Mouse (Mus musculus) neural tube, embryonic 14.5 days (tissue): Measurements from ENCODE around the gene H2-Eb1. TPM values are rescaled to one million over a fixed set of nuclear protein-coding genes. Genes with fewer than 3 reads are reported as not detected.

ENCODE experiments used
- ATAC-seq: fragments of 200-750 bp; cut with Nextera tagmentation; 2 replicates; pipeline ENCODE4 v1.8.0; 2017; ENCODE audit warnings: low read depth, mild to moderate bottlenecking, moderate TSS enrichment, moderate library complexity
- H3K27ac ChIP-seq: fragments of 300-500 bp; sonication (generic); 2 replicates; pipeline ENCODE4 v1.5.1; 2014; ENCODE audit warnings: low read depth, mild to moderate bottlenecking, control low read depth, low read length, moderate library complexity, mixed read lengths
- H3K27me3 ChIP-seq: fragments of 300-500 bp; sonication (generic); 2 replicates; pipeline ENCODE4 v1.6.1; 2014; ENCODE audit warnings: low read length; ENCODE audit not compliant: control insufficient read depth, insufficient read depth
- H3K36me3 ChIP-seq: fragments of 300-500 bp; sonication (generic); 2 replicates; pipeline ENCODE4 v1.6.1; 2014; ENCODE audit warnings: low read length, mixed read lengths; ENCODE audit not compliant: control insufficient read depth, insufficient read depth
- H3K4me1 ChIP-seq: fragments of 300-500 bp; sonication (generic); 2 replicates; pipeline ENCODE4 v1.6.1; 2014; ENCODE audit warnings: low read length; ENCODE audit not compliant: control insufficient read depth, insufficient read depth
- H3K4me2 ChIP-seq: fragments of 300-500 bp; sonication (generic); 2 replicates; pipeline ENCODE4 v1.6.1; 2014; ENCODE audit warnings: mild to moderate bottlenecking, low read depth, low read length, control low read depth
- H3K4me3 ChIP-seq: fragments of 300-500 bp; sonication (generic); 2 replicates; pipeline ENCODE4 v1.5.1; 2014; ENCODE audit warnings: low read depth, low read length, control low read depth, mixed read lengths
- H3K9ac ChIP-seq: fragments of 300-500 bp; sonication (generic); replicated peaks from 2 replicates; pipeline ENCODE4 v1.6.1; 2014; ENCODE audit warnings: low read depth, mild to moderate bottlenecking, control low read depth, low read length, mixed read lengths
- H3K9me3 ChIP-seq: fragments of 300-500 bp; sonication (generic); 2 replicates; pipeline ENCODE4 v1.6.1; 2016; ENCODE audit warnings: low read length; ENCODE audit not compliant: control insufficient read depth
- WGBS: fragments of 180-500 bp; shearing (Covaris S2); extraction: QIAGEN DNeasy Blood & Tissue Kit; methylation state at CpG from one replicate; pipeline ENCODE4 v1.1.7; 2014; 5-methylcytosine and 5-hydroxymethylcytosine counted together
- polyA plus RNA-seq: library from polyadenylated mRNA; unstranded; fragments of >200 nt; fragmentation: Nextera tagmentation; extraction: Ambion mirVana; gene quantifications from 2 replicates; pipeline ENCODE4 v1.2.1, GENCODE M21; 2014

H2-Eb1 gene
- polyA plus RNA-seq, 1 experiment from 2014 or later, result 3.5 TPM

- Histone ChIP-seq H3K27ac (no peak overlapping the region), H3K4me3 (no peak overlapping the region), H3K4me1 (peaks cover 7% of the 10 kb centered on the region; the same call in 1 of the 2 replicates), H3K27me3 (peaks cover 6% of the 10 kb centered on the region; the same call in 1 of the 2 replicates), H3K36me3 (no peaks in the 10 kb centered on the region), H3K4me2 (no peak overlapping the region), H3K9ac (no peak overlapping the region), H3K9me3 (no peaks in the 10 kb centered on the region)
- ATAC-seq, result no peak
- WGBS, result 76% methylated on average over 2 of the region's 2 CpGs
These were observed 37.4 kb upstream of the H2-Eb1 start for GRCm38 (mm10) chr17:34268262-34268661.

- ATAC-seq, result no peak
- Histone ChIP-seq H3K27me3 (peaks cover 5% of the 10 kb centered on the region; the same call in 1 of the 2 replicates), H3K9ac (no peak overlapping the region), H3K36me3 (no peaks in the 10 kb centered on the region), H3K4me2 (no peak overlapping the region), H3K9me3 (no peaks in the 10 kb centered on the region), H3K4me1 (peaks cover 3% of the 10 kb centered on the region; the same call in 1 of the 2 replicates), H3K4me3 (no peak overlapping the region), H3K27ac (no peak overlapping the region)
- 98% methylated on average over 2 of the region's 2 CpGs for WGBS
These were observed 36.9 kb upstream of the H2-Eb1 start for GRCm38 (mm10) chr17:34268748-34269147.

- no peak for ATAC-seq
- Histone ChIP-seq H3K27me3 (0 out of 2 replicates have a peak, but pooled peaks cover 3% of the 10 kb centered on the region), H3K4me1 (no peaks in the 10 kb centered on the region), H3K9me3 (no peaks in the 10 kb centered on the region), H3K4me2 (no peak overlapping the region), H3K36me3 (no peaks in the 10 kb centered on the region), H3K9ac (no peak overlapping the region), H3K4me3 (no peak overlapping the region), H3K27ac (no peak overlapping the region)
- 75% methylated on average over 4 of the region's 4 CpGs for WGBS
These were observed 35.9 kb upstream of the H2-Eb1 start for GRCm38 (mm10) chr17:34269817-34270216.

- Histone ChIP-seq H3K36me3 (no peaks in the 10 kb centered on the region), H3K9me3 (no peaks in the 10 kb centered on the region), H3K27me3 (0 out of 2 replicates have a peak, but pooled peaks cover 2% of the 10 kb centered on the region), H3K9ac (no peak overlapping the region), H3K27ac (no peak overlapping the region), H3K4me3 (no peak overlapping the region), H3K4me2 (no peak overlapping the region), H3K4me1 (no peaks in the 10 kb centered on the region)
- no peak for ATAC-seq
- WGBS, result 89% methylated on average over 2 of the region's 2 CpGs
These were observed 35.4 kb upstream of the H2-Eb1 start for GRCm38 (mm10) chr17:34270230-34270629.

GRCm38 (mm10) chr17:34270940-34271339 lies 34.7 kb upstream of the H2-Eb1 start:
- Histone ChIP-seq H3K36me3 (no peaks in the 10 kb centered on the region), H3K4me3 (no peak overlapping the region), H3K9ac (no peak overlapping the region), H3K27me3 (no peaks in the 10 kb centered on the region), H3K27ac (no peak overlapping the region), H3K9me3 (no peaks in the 10 kb centered on the region), H3K4me2 (no peak overlapping the region), H3K4me1 (no peaks in the 10 kb centered on the region)
- WGBS, result 85% methylated on average over 2 of the region's 2 CpGs
- ATAC-seq, result no peak

- WGBS, result 91% methylated on average over 1 of the region's 1 CpGs
- Histone ChIP-seq H3K4me3 (no peak overlapping the region), H3K36me3 (no peaks in the 10 kb centered on the region), H3K9ac (no peak overlapping the region), H3K9me3 (no peaks in the 10 kb centered on the region; the same call in 1 of the 2 replicates), H3K27ac (no peak overlapping the region), H3K27me3 (no peaks in the 10 kb centered on the region), H3K4me2 (no peak overlapping the region), H3K4me1 (no peaks in the 10 kb centered on the region)
- no peak for ATAC-seq
These were observed 33.6 kb upstream of the H2-Eb1 start for GRCm38 (mm10) chr17:34272102-34272501.

- no peaks in the 10 kb centered on the region for H3K4me1 ChIP-seq
- H3K36me3 ChIP-seq, result no peaks in the 10 kb centered on the region
- 90% methylated on average over 1 of the region's 1 CpGs for WGBS
- no peak overlapping the region for H3K4me3 ChIP-seq
- no peak overlapping the region for H3K9ac ChIP-seq
- no peak overlapping the region for H3K27ac ChIP-seq
- H3K27me3 ChIP-seq, result no peaks in the 10 kb centered on the region
- H3K9me3 ChIP-seq, result no peaks in the 10 kb centered on the region; the same call in 1 of the 2 replicates
- ATAC-seq, result no peak
- no peak overlapping the region for H3K4me2 ChIP-seq
These were observed 25.1 kb upstream of the H2-Eb1 start for GRCm38 (mm10) chr17:34280499-34281038.

- WGBS, result 78% methylated on average over 1 of the region's 1 CpGs
These were observed 23.8 kb upstream of the H2-Eb1 start for GRCm38 (mm10) chr17:34281836-34282235.

GRCm38 (mm10) chr17:34285371-34285770 lies 20.3 kb upstream of the H2-Eb1 start:
- Histone ChIP-seq H3K4me3 (no peak overlapping the region), H3K9ac (no peak overlapping the region), H3K9me3 (no peaks in the 10 kb centered on the region), H3K4me2 (no peak overlapping the region), H3K27ac (no peak overlapping the region), H3K4me1 (no peaks in the 10 kb centered on the region), H3K27me3 (no peaks in the 10 kb centered on the region), H3K36me3 (no peaks in the 10 kb centered on the region)
- ATAC-seq, result no peak
- WGBS, result 79% methylated on average over 4 of the region's 4 CpGs

More at GRCm38 (mm10) chr17:34281836-34282235, 23.8 kb upstream of the H2-Eb1 start:
- Histone ChIP-seq H3K9ac (no peak overlapping the region), H3K4me3 (no peak overlapping the region), H3K4me1 (no peaks in the 10 kb centered on the region), H3K27me3 (no peaks in the 10 kb centered on the region), H3K9me3 (no peaks in the 10 kb centered on the region), H3K36me3 (no peaks in the 10 kb centered on the region), H3K27ac (no peak overlapping the region), H3K4me2 (no peak overlapping the region)
- ATAC-seq, result no peak
